Mouse (Mus musculus): ENCODE measurements around the gene March2. TPM values are rescaled to one million over a fixed set of nuclear protein-coding genes. Genes with fewer than 3 reads are reported as not detected.

March2 gene
- total RNA-seq, 4 experiments from 2014 or later = 126 to 160 (median 136) TPM

- DNase-seq (ENCODE audit: low spot score) = no peak
Observed at GRCm38 (mm10) chr17:33637516-33638276, 80.8 kb downstream of the March2 start, which contains the start of gene Pram1. TSS of gene Pram1 (plus strand) at chr17:33638056.

- no peak for DNase-seq (ENCODE audit: low spot score)
Observed at GRCm38 (mm10) chr17:33637038-33637437, 81.4 kb downstream of the March2 start.

Other genes starting within 250 kb of the March2 start
- gene Adamts10, start 194.5 kb downstream of the March2 start, total RNA-seq (2022) = 10 to 100 TPM; 10.9 to 14.0 (median 11.9) TPM
- gene Myo1f, start 163.0 kb downstream of the March2 start, total RNA-seq (2022) = 1 to 10 TPM; 1.2 to 2.7 (median 1.4) TPM
- 10 to 100 TPM in 1 of 4 experiments, 1 to 10 TPM in 3; 7.0 to 11.4 (median 8.8) TPM for gene Zfp414, start 89.6 kb downstream of the March2 start, total RNA-seq (2022)
- under 1 TPM in 2 of 4 experiments, not detected in 2; 0.27 to 0.31 TPM for gene Pram1, start 80.6 kb downstream of the March2 start, total RNA-seq (2022)
- gene Hnrnpm, start 31.8 kb downstream of the March2 start, total RNA-seq (2022) = 10 to 100 TPM; 76.0 to 96.9 (median 84.0) TPM
- 100 to 1,000 TPM; 248 to 275 (median 267) TPM for gene Rab11b, start 41.9 kb upstream of the March2 start, total RNA-seq (2022)
- 1 to 10 TPM; 2.9 to 9.8 (median 8.3) TPM for gene Angptl4, start 63.2 kb upstream of the March2 start, total RNA-seq (2022)
- 10 to 100 TPM; 44.4 to 64.9 (median 51.3) TPM for gene Kank3, start 91.8 kb upstream of the March2 start, total RNA-seq (2022)
- 100 to 1,000 TPM; 691 to 822 (median 750) TPM for gene Rps28, start 105.9 kb upstream of the March2 start, total RNA-seq (2022)
- gene Ndufa7, start 105.9 kb upstream of the March2 start, total RNA-seq (2022) = 100 to 1,000 TPM; 676 to 749 (median 700) TPM
- 10 to 100 TPM; 28.9 to 33.6 (median 33.2) TPM for gene Cd320, start 124.4 kb upstream of the March2 start, total RNA-seq (2022)
- not detected for gene Gm7029, start 155.2 kb upstream of the March2 start, total RNA-seq (2022)
- gene Kifc1, start 172.0 kb upstream of the March2 start, total RNA-seq (2022) = 1 to 10 TPM in 1 of 4 experiments, under 1 TPM in 3; 0.31 to 1.9 (median 0.51) TPM
- not detected for gene Platr17, start 186.5 kb upstream of the March2 start, total RNA-seq (2022)
- gene Daxx, start 190.7 kb upstream of the March2 start, total RNA-seq (2022) = 10 to 100 TPM; 11.5 to 16.2 (median 13.7) TPM
- gene Tapbp, start 197.2 kb upstream of the March2 start, total RNA-seq (2022) = 100 to 1,000 TPM in 2 of 4 experiments, 10 to 100 TPM in 2; 96.8 to 113 (median 105) TPM
- gene Zbtb22, start 197.2 kb upstream of the March2 start, total RNA-seq (2022) = 10 to 100 TPM; 18.1 to 21.0 (median 19.3) TPM
- gene Rgl2, start 210.9 kb upstream of the March2 start, total RNA-seq (2022) = 10 to 100 TPM; 29.8 to 35.1 (median 34.1) TPM
- 10 to 100 TPM; 62.7 to 82.9 (median 71.1) TPM for gene Pfdn6, start 221.7 kb upstream of the March2 start, total RNA-seq (2022)
- 10 to 100 TPM; 10.1 to 12.8 (median 11.6) TPM for gene Wdr46, start 222.0 kb upstream of the March2 start, total RNA-seq (2022)
- 1 to 10 TPM in 3 of 4 experiments, under 1 TPM in 1; 0.89 to 2.6 (median 1.6) TPM for gene B3galt4, start 232.8 kb upstream of the March2 start, total RNA-seq (2022)
- 10 to 100 TPM; 35.6 to 45.0 (median 41.6) TPM for gene Vps52, start 237.1 kb upstream of the March2 start, total RNA-seq (2022)
- 100 to 1,000 TPM; 373 to 430 (median 408) TPM for gene Rps18, start 237.3 kb upstream of the March2 start, total RNA-seq (2022)